10 mouse cellular contexts compared by ENCODE assay signal in genomic region chr5:128515343-128515742, GRCm38 (mm10).
DNase-seq lines count a peak whose midpoint lies in the region; ATAC-seq and TF ChIP-seq lines count a peak whose summit lies in the region.
"Had no signal": no experiment of that assay in that cellular context is flagged by ENCODE, and none has a peak within 500 bp of the region (broad histone marks: within the 10 kb centered on the region; RNA-seq: fewer than 3 reads in every experiment).

No protein-coding gene starts in this region.

- H3K27ac ChIP-seq in hindbrain, embryonic 11.5 days (ENCODE audit: low read depth, low read length) = no peak overlapping the region
- no peak overlapping the region for H3K27ac ChIP-seq in hindbrain, embryonic 13.5 days
- H3K27ac ChIP-seq in CH12.LX (ENCODE audit: insufficient read depth, low read depth) = no peak overlapping the region
- H3K27ac ChIP-seq in lung, embryonic 14.5 days (ENCODE audit: low read depth) = no peak overlapping the region
- H3K27ac ChIP-seq: embryonic facial prominence, embryonic 13.5 days; liver, embryonic 15.5 days had no signal

- H3K9ac ChIP-seq in hindbrain, embryonic 11.5 days (ENCODE audit: low read depth, low read length) = no peak overlapping the region
- H3K9ac ChIP-seq in hindbrain, embryonic 13.5 days = no peak overlapping the region
- H3K9ac ChIP-seq in CH12.LX (ENCODE audit: insufficient read depth, low read depth) = no peak overlapping the region
- no peak overlapping the region for H3K9ac ChIP-seq in lung, embryonic 14.5 days
- H3K9ac ChIP-seq: embryonic facial prominence, embryonic 13.5 days; liver, embryonic 15.5 days had no signal

- no peak for TF ChIP-seq POLR2A in CH12.LX (IDR thresholded peaks at IDR 0.05; ENCODE audit: low read depth, low read length)

- H3K36me3 ChIP-seq in hindbrain, embryonic 11.5 days (ENCODE audit: control insufficient read depth, insufficient read depth, low read length) = no peaks in the 10 kb centered on the region
- H3K36me3 ChIP-seq in hindbrain, embryonic 13.5 days = no peaks in the 10 kb centered on the region
- H3K36me3 ChIP-seq in CH12.LX (replicated peaks in 1 of 2; ENCODE audit: control insufficient read depth in 1 of 2, insufficient read depth in 1 of 2, low read length in 1 of 2) = no peaks in the 10 kb centered on the region
- H3K36me3 ChIP-seq in lung, embryonic 14.5 days (ENCODE audit: insufficient read depth) = no peaks in the 10 kb centered on the region
- H3K36me3 ChIP-seq: embryonic facial prominence, embryonic 13.5 days; liver, embryonic 15.5 days had no signal

- no peak overlapping the region for H3K4me3 ChIP-seq in hindbrain, embryonic 11.5 days (ENCODE audit: low read depth, low read length)
- H3K4me3 ChIP-seq in hindbrain, embryonic 13.5 days = no peak overlapping the region
- no peak overlapping the region for H3K4me3 ChIP-seq in CH12.LX (replicated peaks in 1 of 3; ENCODE audit: low read depth in 2 of 3, low read length in 2 of 3, poor library complexity in 1 of 3)
- no peak overlapping the region for H3K4me3 ChIP-seq in lung, embryonic 14.5 days (ENCODE audit: low read depth, low read length)
- H3K4me3 ChIP-seq: embryonic facial prominence, embryonic 13.5 days; liver, embryonic 15.5 days had no signal

- in situ Hi-C loops in CH12.LX (cut with MboI; ENCODE audit: low pct_ligation_motif_present, low pct_unique_long_range_greater_than_20kb, low sequenced_read_pairs) = no loop called here

- H3K4me2 ChIP-seq in hindbrain, embryonic 11.5 days (replicated peaks; ENCODE audit: low read depth, low read length) = no peak overlapping the region
- no peak overlapping the region for H3K4me2 ChIP-seq in hindbrain, embryonic 13.5 days
- H3K4me2 ChIP-seq in CH12.LX (ENCODE audit: insufficient read depth, low read depth, poor library complexity, severe bottlenecking) = no peak overlapping the region
- H3K4me2 ChIP-seq in lung, embryonic 14.5 days = no peak overlapping the region
- H3K4me2 ChIP-seq: embryonic facial prominence, embryonic 13.5 days; liver, embryonic 15.5 days had no signal

- H3K27me3 ChIP-seq in hindbrain, embryonic 11.5 days (ENCODE audit: control insufficient read depth, insufficient read depth, low read length) = no peaks in the 10 kb centered on the region
- H3K27me3 ChIP-seq in hindbrain, embryonic 13.5 days = peaks cover 21% of the 10 kb centered on the region
- H3K27me3 ChIP-seq in CH12.LX (replicated peaks) = no peaks in the 10 kb centered on the region
- no peaks in the 10 kb centered on the region for H3K27me3 ChIP-seq in lung, embryonic 14.5 days (ENCODE audit: insufficient read depth, low read length)
- H3K27me3 ChIP-seq: liver, embryonic 15.5 days had no signal

- ATAC-seq in hindbrain, embryonic 11.5 days (ENCODE audit: low FRiP score) = no peak
- no peak for ATAC-seq in hindbrain, embryonic 13.5 days (ENCODE audit: low FRiP score)
- ATAC-seq in lung, embryonic 14.5 days (ENCODE audit: insufficient read depth) = no peak
- no peak for ATAC-seq in granulocyte monocyte progenitor cell, adult 5-6 weeks (replicated peaks; ENCODE audit: poor library complexity, severe bottlenecking)

- TF ChIP-seq RAD21 in CH12.LX (IDR thresholded peaks at IDR 0.05; ENCODE audit: low read depth, low read length) = peak; percentile 33

- WGBS in hindbrain, embryonic 11.5 days = 8% methylated on average over 2 of the region's 2 CpGs
- WGBS in hindbrain, embryonic 13.5 days = 5% methylated on average over 2 of the region's 2 CpGs
- WGBS in lung, embryonic 14.5 days = 7% methylated on average over 2 of the region's 2 CpGs

- H3K79me2 ChIP-seq in CH12.LX (replicated peaks; ENCODE audit: control insufficient read depth, extremely low read depth, insufficient read depth, poor library complexity, severe bottlenecking) = no peaks in the 10 kb centered on the region

- peak; percentile 70 for DNase-seq in hindbrain, embryonic 11.5 days (ENCODE audit: low spot score)
- peak; percentile 1 for DNase-seq in CH12.LX (ENCODE audit: extremely low read depth)
- peak; percentile 20 for DNase-seq in adrenal gland, postnatal 14 days
- peak; percentile 71 for DNase-seq in lung, embryonic 14.5 days
- DNase-seq in urinary bladder, postnatal 10 days (ENCODE audit: low spot score) = no peak
- no peak for DNase-seq in kidney, postnatal 14 days

- dilution Hi-C loops in CH12.LX (cut with MboI; ENCODE audit: extremely low pct_ligation_motif_present, extremely low pct_unique_long_range_greater_than_20kb, low sequenced_read_pairs) = no loop called here

- TF ChIP-seq CTCF in CH12.LX (conservative IDR thresholded peaks at IDR 0.05 in 1 of 2, IDR thresholded peaks at IDR 0.05 in 1 of 2; ENCODE audit: low read depth in 2 of 2, low read length in 2 of 2) = peak; percentile 18 to 46; a peak in 2 of 4 replicates
- peak; percentile 89 for TF ChIP-seq CTCF in lung, embryonic 14.5 days (IDR thresholded peaks at IDR 0.05; ENCODE audit: low read depth)

- TF ChIP-seq EP300 in CH12.LX (IDR thresholded peaks at IDR 0.05; ENCODE audit: low read length) = no peak

- H3K4me1 ChIP-seq in hindbrain, embryonic 11.5 days (replicated peaks; ENCODE audit: control insufficient read depth, insufficient read depth, low read length) = no peaks in the 10 kb centered on the region
- no peaks in the 10 kb centered on the region for H3K4me1 ChIP-seq in hindbrain, embryonic 13.5 days (replicated peaks)
- H3K4me1 ChIP-seq in CH12.LX (ENCODE audit: control insufficient read depth in 1 of 2, insufficient read depth in 2 of 2) = no peaks in the 10 kb centered on the region
- H3K4me1 ChIP-seq in lung, embryonic 14.5 days (ENCODE audit: insufficient read depth) = no peaks in the 10 kb centered on the region
- H3K4me1 ChIP-seq: liver, embryonic 15.5 days had no signal

- no peaks in the 10 kb centered on the region for H3K9me3 ChIP-seq in hindbrain, embryonic 11.5 days (ENCODE audit: control insufficient read depth, low read length)
- no peaks in the 10 kb centered on the region for H3K9me3 ChIP-seq in hindbrain, embryonic 13.5 days
- peaks cover 84% of the 10 kb centered on the region for H3K9me3 ChIP-seq in CH12.LX (replicated peaks; ENCODE audit: low read length)
- H3K9me3 ChIP-seq in lung, embryonic 14.5 days (ENCODE audit: low read depth, low read length) = no peaks in the 10 kb centered on the region
- H3K9me3 ChIP-seq: embryonic facial prominence, embryonic 13.5 days; liver, embryonic 15.5 days had no signal

TF ChIP-seq in CH12.LX, 34 proteins besides CTCF, POLR2A, EP300 and RAD21:
- TF ChIP-seq KAT2A (IDR thresholded peaks at IDR 0.05; ENCODE audit: insufficient replicate concordance, low read length) (no peak), TCF12 (IDR thresholded peaks at IDR 0.05; ENCODE audit: low read depth, low read length) (no peak), JUN (IDR thresholded peaks at IDR 0.05; ENCODE audit: insufficient read depth, low read depth, low read length) (no peak), CHD2 (IDR thresholded peaks at IDR 0.05; ENCODE audit: low read length) (no peak), USF1 (IDR thresholded peaks at IDR 0.05; ENCODE audit: low read depth, low read length) (no peak), TBP (conservative IDR thresholded peaks at IDR 0.05; ENCODE audit: low read depth, low read length) (no peak), UBTF (IDR thresholded peaks at IDR 0.05; ENCODE audit: low read depth, low read length) (no peak), USF2 (conservative IDR thresholded peaks at IDR 0.05; ENCODE audit: low read depth, low read length) (no peak), SMC3 (IDR thresholded peaks at IDR 0.05; ENCODE audit: low read depth, low read length) (no peak), BHLHE40 (IDR thresholded peaks at IDR 0.05; ENCODE audit: low read depth, low read length) (no peak)
TF ChIP-seq in CH12.LX: peak in this region for 0.

Comparison
In these comparisons a context has a peak if more than half of its experiments do, and no peak if none do; other contexts are left out.
1. DNase-seq: peak in hindbrain, embryonic 11.5 days (single experiment), CH12.LX (single experiment), adrenal gland, postnatal 14 days (single experiment) and lung, embryonic 14.5 days (single experiment); none in urinary bladder, postnatal 10 days (single experiment) and kidney, postnatal 14 days (single experiment).